12 mouse cellular contexts compared by ENCODE assay signal in the genomic region with DNA sequence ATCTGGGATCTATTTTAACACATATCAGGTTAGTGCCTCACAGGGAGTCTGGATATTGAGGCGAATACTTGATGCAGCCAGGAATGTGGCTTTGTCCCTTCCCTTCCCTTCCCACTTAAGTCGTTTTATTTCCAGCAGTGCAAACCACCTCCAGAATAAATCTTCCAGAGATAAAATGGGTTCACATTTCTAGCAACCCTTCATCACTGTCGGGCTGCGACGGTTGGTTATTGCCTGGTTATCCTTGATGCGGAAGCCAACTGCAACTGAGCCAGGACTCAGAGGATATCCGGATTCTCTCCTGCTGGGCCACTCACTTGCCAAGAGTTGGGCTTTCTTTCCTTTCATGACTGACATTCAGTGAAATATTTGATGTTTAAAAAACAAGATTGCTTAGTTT.
DNase-seq lines count a peak whose midpoint lies in the region; ATAC-seq lines count a peak whose summit lies in the region.
"Had no signal": no experiment of that assay in that cellular context is flagged by ENCODE, and none has a peak within 500 bp of the region (broad histone marks: within the 10 kb centered on the region; RNA-seq: fewer than 3 reads in every experiment).

No protein-coding gene starts in this region.

- 0 out of 2 replicates have a peak overlapping the region, but pooled peaks have one; percentile 8 for H3K27ac ChIP-seq in embryonic facial prominence, embryonic 14.5 days (replicated peaks; ENCODE audit: low read depth, low read length)
- no peak overlapping the region for H3K27ac ChIP-seq in embryonic facial prominence, embryonic 10.5 days (replicated peaks)
- no peak overlapping the region for H3K27ac ChIP-seq in kidney, embryonic 15.5 days
- H3K27ac ChIP-seq in hindbrain, embryonic 14.5 days, result no peak overlapping the region
- peak overlapping the region; percentile 46; the same call in 1 of the 2 replicates for H3K27ac ChIP-seq in midbrain, embryonic 15.5 days
- H3K27ac ChIP-seq: embryonic facial prominence, embryonic 12.5 days; stomach, postnatal 0 days had no signal

- no peaks in the 10 kb centered on the region for H3K9me3 ChIP-seq in embryonic facial prominence, embryonic 14.5 days (ENCODE audit: control insufficient read depth, low read length)
- H3K9me3 ChIP-seq in embryonic facial prominence, embryonic 10.5 days, result no peaks in the 10 kb centered on the region
- no peaks in the 10 kb centered on the region for H3K9me3 ChIP-seq in kidney, embryonic 15.5 days (replicated peaks)
- H3K9me3 ChIP-seq in hindbrain, embryonic 14.5 days (ENCODE audit: control insufficient read depth, low read length), result no peaks in the 10 kb centered on the region
- H3K9me3 ChIP-seq in midbrain, embryonic 15.5 days, result no peaks in the 10 kb centered on the region
- H3K9me3 ChIP-seq: embryonic facial prominence, embryonic 12.5 days had no signal

- WGBS in embryonic facial prominence, embryonic 14.5 days, result 39% methylated on average over 7 of the region's 7 CpGs
- WGBS in embryonic facial prominence, embryonic 10.5 days, result 51% methylated on average over 7 of the region's 7 CpGs
- 36% methylated on average over 7 of the region's 7 CpGs for WGBS in kidney, embryonic 15.5 days
- 25% methylated on average over 7 of the region's 7 CpGs for WGBS in hindbrain, embryonic 14.5 days
- 26% methylated on average over 7 of the region's 7 CpGs for WGBS in midbrain, embryonic 15.5 days

- no peaks in the 10 kb centered on the region for H3K36me3 ChIP-seq in embryonic facial prominence, embryonic 14.5 days (ENCODE audit: control insufficient read depth, insufficient read depth, low read length)
- no peaks in the 10 kb centered on the region for H3K36me3 ChIP-seq in embryonic facial prominence, embryonic 10.5 days (replicated peaks)
- no peaks in the 10 kb centered on the region for H3K36me3 ChIP-seq in kidney, embryonic 15.5 days
- no peaks in the 10 kb centered on the region for H3K36me3 ChIP-seq in hindbrain, embryonic 14.5 days (replicated peaks; ENCODE audit: control insufficient read depth, insufficient read depth)
- no peaks in the 10 kb centered on the region for H3K36me3 ChIP-seq in midbrain, embryonic 15.5 days (replicated peaks)
- H3K36me3 ChIP-seq: embryonic facial prominence, embryonic 12.5 days had no signal

- H3K4me3 ChIP-seq in embryonic facial prominence, embryonic 14.5 days (ENCODE audit: low read depth, low read length), result no peak overlapping the region
- no peak overlapping the region for H3K4me3 ChIP-seq in embryonic facial prominence, embryonic 10.5 days
- no peak overlapping the region for H3K4me3 ChIP-seq in kidney, embryonic 15.5 days (replicated peaks)
- H3K4me3 ChIP-seq in hindbrain, embryonic 14.5 days (replicated peaks; ENCODE audit: low read length), result no peak overlapping the region
- no peak overlapping the region for H3K4me3 ChIP-seq in midbrain, embryonic 15.5 days
- H3K4me3 ChIP-seq: embryonic facial prominence, embryonic 12.5 days had no signal

- no peak overlapping the region; the same call in 1 of the 2 replicates for H3K4me2 ChIP-seq in embryonic facial prominence, embryonic 14.5 days (ENCODE audit: low read depth, low read length)
- no peak overlapping the region for H3K4me2 ChIP-seq in kidney, embryonic 15.5 days
- H3K4me2 ChIP-seq in hindbrain, embryonic 14.5 days (replicated peaks), result no peak overlapping the region
- H3K4me2 ChIP-seq in midbrain, embryonic 15.5 days, result peak overlapping the region; percentile 17; the same call in 1 of the 2 replicates
- H3K4me2 ChIP-seq: embryonic facial prominence, embryonic 12.5 days had no signal

- no peak for ATAC-seq in embryonic facial prominence, embryonic 14.5 days (ENCODE audit: low read depth)
- ATAC-seq in kidney, embryonic 15.5 days (replicated peaks; ENCODE audit: low FRiP score), result no peak
- no peak for ATAC-seq in hindbrain, embryonic 14.5 days (ENCODE audit: low FRiP score)
- no peak for ATAC-seq in midbrain, embryonic 15.5 days (replicated peaks)
- ATAC-seq: intestine, embryonic 16.5 days; lung, postnatal 0 days had no signal

- H3K27me3 ChIP-seq in embryonic facial prominence, embryonic 14.5 days (replicated peaks; ENCODE audit: control insufficient read depth, insufficient read depth, low read length), result no peaks in the 10 kb centered on the region
- 0 out of 2 replicates have a peak, but pooled peaks cover 6% of the 10 kb centered on the region for H3K27me3 ChIP-seq in embryonic facial prominence, embryonic 10.5 days (replicated peaks; ENCODE audit: low read depth, poor library complexity, severe bottlenecking)
- H3K27me3 ChIP-seq in kidney, embryonic 15.5 days, result no peaks in the 10 kb centered on the region
- H3K27me3 ChIP-seq in hindbrain, embryonic 14.5 days (ENCODE audit: control insufficient read depth, insufficient read depth, low read length), result no peaks in the 10 kb centered on the region
- H3K27me3 ChIP-seq in midbrain, embryonic 15.5 days (replicated peaks), result no peaks in the 10 kb centered on the region; the same call in 1 of the 2 replicates
- H3K27me3 ChIP-seq: embryonic facial prominence, embryonic 12.5 days had no signal

- peak; percentile 74 for DNase-seq in embryonic facial prominence, embryonic 14.5 days (ENCODE audit: low spot score)
- no peak for DNase-seq in embryonic facial prominence, embryonic 10.5 days (ENCODE audit: low spot score)
- DNase-seq in kidney, postnatal 14 days, result peak; percentile 8
- peak; percentile 45 for DNase-seq in hindbrain, embryonic 14.5 days (ENCODE audit: low spot score)
- DNase-seq in Muller cell, postnatal 12 days (ENCODE audit: inconsistent ontology term), result no peak
- no peak for DNase-seq in gastrocnemius, postnatal 25 days

- H3K9ac ChIP-seq in embryonic facial prominence, embryonic 14.5 days (ENCODE audit: low read depth, low read length), result no peak overlapping the region
- no peak overlapping the region for H3K9ac ChIP-seq in kidney, embryonic 15.5 days
- no peak overlapping the region for H3K9ac ChIP-seq in hindbrain, embryonic 14.5 days
- H3K9ac ChIP-seq in midbrain, embryonic 15.5 days, result no peak overlapping the region
- H3K9ac ChIP-seq: embryonic facial prominence, embryonic 12.5 days had no signal

- peaks cover 18% of the 10 kb centered on the region; the same call in 1 of the 2 replicates for H3K4me1 ChIP-seq in embryonic facial prominence, embryonic 14.5 days (ENCODE audit: control insufficient read depth, insufficient read depth, low read length)
- 0 out of 2 replicates have a peak, but pooled peaks cover 5% of the 10 kb centered on the region for H3K4me1 ChIP-seq in embryonic facial prominence, embryonic 10.5 days
- peaks cover 14% of the 10 kb centered on the region for H3K4me1 ChIP-seq in kidney, embryonic 15.5 days
- peaks cover 9% of the 10 kb centered on the region; the same call in 1 of the 2 replicates for H3K4me1 ChIP-seq in hindbrain, embryonic 14.5 days (replicated peaks; ENCODE audit: control insufficient read depth, insufficient read depth, low read length)
- peaks cover 20% of the 10 kb centered on the region for H3K4me1 ChIP-seq in midbrain, embryonic 15.5 days
- H3K4me1 ChIP-seq: embryonic facial prominence, embryonic 12.5 days had no signal

Comparison
In these comparisons a context has a peak if more than half of its experiments do, and no peak if none do; other contexts are left out.
1. DNase-seq: peak in embryonic facial prominence, embryonic 14.5 days (single experiment), kidney, postnatal 14 days (single experiment) and hindbrain, embryonic 14.5 days (single experiment); none in embryonic facial prominence, embryonic 10.5 days (single experiment), Muller cell, postnatal 12 days (single experiment) and gastrocnemius, postnatal 25 days (single experiment).
2. H3K27ac ChIP-seq: peak in embryonic facial prominence, embryonic 14.5 days (single experiment) and midbrain, embryonic 15.5 days (single experiment); none in embryonic facial prominence, embryonic 10.5 days (single experiment), kidney, embryonic 15.5 days (single experiment) and hindbrain, embryonic 14.5 days (single experiment).